Mouse (Mus musculus): ENCODE results near the gene Zmiz2. TPM values are rescaled to one million over a fixed set of nuclear protein-coding genes. Genes with fewer than 3 reads are reported as not detected.

Gene Zmiz2
- polyA plus RNA-seq, 1 experiment from 2014 or later: 9.9 TPM

GRCm38 (mm10) chr11:6392857-6393256, 4.0 kb downstream of the Zmiz2 start:
- DNase-seq (ENCODE audit: low spot score): no peak
- Histone ChIP-seq H3K4me2 (ENCODE audit: low read length) (no peak overlapping the region), H3K9me3 (replicated peaks; ENCODE audit: low read length) (no peaks in the 10 kb centered on the region), H3K36me3 (ENCODE audit: insufficient read depth, low read length) (peaks cover 25% of the 10 kb centered on the region; the same call in 1 of the 2 replicates), H3K9ac (ENCODE audit: low read depth, low read length) (no peak overlapping the region), H3K27me3 (ENCODE audit: insufficient read depth, low read length) (no peaks in the 10 kb centered on the region), H3K27ac (no peak overlapping the region), H3K4me3 (replicated peaks; ENCODE audit: low read depth, low read length) (no peak overlapping the region), H3K4me1 (replicated peaks; ENCODE audit: insufficient read depth, low read length) (peaks cover 15% of the 10 kb centered on the region)
- no peak for TF ChIP-seq CTCF (IDR thresholded peaks at IDR 0.05; ENCODE audit: low read depth)
- no peak for ATAC-seq (replicated peaks; ENCODE audit: low FRiP score, low read depth)
- WGBS: 80% methylated on average over 6 of the region's 6 CpGs

GRCm38 (mm10) chr11:6393866-6394265, 5.0 kb downstream of the Zmiz2 start:
- no peak overlapping the region for H3K9ac ChIP-seq (ENCODE audit: low read depth, low read length)
- peaks cover 33% of the 10 kb centered on the region; the same call in 1 of the 2 replicates for H3K36me3 ChIP-seq (ENCODE audit: insufficient read depth, low read length)
- peaks cover 15% of the 10 kb centered on the region for H3K4me1 ChIP-seq (replicated peaks; ENCODE audit: insufficient read depth, low read length)
- no peaks in the 10 kb centered on the region for H3K9me3 ChIP-seq (replicated peaks; ENCODE audit: low read length)
- no peak overlapping the region for H3K4me3 ChIP-seq (replicated peaks; ENCODE audit: low read depth, low read length)
- H3K27me3 ChIP-seq (ENCODE audit: insufficient read depth, low read length): no peaks in the 10 kb centered on the region
- TF ChIP-seq CTCF (IDR thresholded peaks at IDR 0.05; ENCODE audit: low read depth): no peak
- H3K4me2 ChIP-seq (ENCODE audit: low read length): no peak overlapping the region
- WGBS: 60% methylated on average over 1 of the region's 1 CpGs
- ATAC-seq (replicated peaks; ENCODE audit: low FRiP score, low read depth) (no peak), DNase-seq (ENCODE audit: low spot score) (no peak)
- no peak overlapping the region for H3K27ac ChIP-seq

- Histone ChIP-seq H3K36me3 (ENCODE audit: insufficient read depth, low read length) (peaks cover 49% of the 10 kb centered on the region), H3K4me3 (replicated peaks; ENCODE audit: low read depth, low read length) (no peak overlapping the region), H3K9me3 (replicated peaks; ENCODE audit: low read length) (no peaks in the 10 kb centered on the region), H3K4me1 (replicated peaks; ENCODE audit: insufficient read depth, low read length) (peaks cover 7% of the 10 kb centered on the region; the same call in 1 of the 2 replicates), H3K9ac (ENCODE audit: low read depth, low read length) (no peak overlapping the region), H3K27me3 (ENCODE audit: insufficient read depth, low read length) (no peaks in the 10 kb centered on the region), H3K4me2 (ENCODE audit: low read length) (no peak overlapping the region), H3K27ac (no peak overlapping the region)
- no peak for ATAC-seq (replicated peaks; ENCODE audit: low FRiP score, low read depth)
- DNase-seq (ENCODE audit: low spot score): no peak
- no peak for TF ChIP-seq CTCF (IDR thresholded peaks at IDR 0.05; ENCODE audit: low read depth)
- WGBS: 81% methylated on average over 5 of the region's 5 CpGs
Measured at GRCm38 (mm10) chr11:6395565-6395964, 6.7 kb downstream of the Zmiz2 start.

GRCm38 (mm10) chr11:6398141-6398540, 9.3 kb downstream of the Zmiz2 start:
- Histone ChIP-seq H3K36me3 (ENCODE audit: insufficient read depth, low read length) (peaks cover 72% of the 10 kb centered on the region), H3K4me2 (ENCODE audit: low read length) (no peak overlapping the region), H3K4me1 (replicated peaks; ENCODE audit: insufficient read depth, low read length) (no peaks in the 10 kb centered on the region), H3K9me3 (replicated peaks; ENCODE audit: low read length) (no peaks in the 10 kb centered on the region), H3K27me3 (ENCODE audit: insufficient read depth, low read length) (no peaks in the 10 kb centered on the region), H3K27ac (no peak overlapping the region), H3K4me3 (replicated peaks; ENCODE audit: low read depth, low read length) (no peak overlapping the region), H3K9ac (ENCODE audit: low read depth, low read length) (no peak overlapping the region)
- ATAC-seq (replicated peaks; ENCODE audit: low FRiP score, low read depth) (no peak), DNase-seq (ENCODE audit: low spot score) (no peak)
- TF ChIP-seq CTCF (IDR thresholded peaks at IDR 0.05; ENCODE audit: low read depth): no peak
- WGBS: 90% methylated on average over 10 of the region's 10 CpGs

- Histone ChIP-seq H3K36me3 (ENCODE audit: insufficient read depth, low read length) (peaks cover 71% of the 10 kb centered on the region), H3K9ac (ENCODE audit: low read depth, low read length) (no peak overlapping the region), H3K27ac (no peak overlapping the region), H3K4me2 (ENCODE audit: low read length) (no peak overlapping the region), H3K4me1 (replicated peaks; ENCODE audit: insufficient read depth, low read length) (peaks cover 26% of the 10 kb centered on the region; the same call in 1 of the 2 replicates), H3K9me3 (replicated peaks; ENCODE audit: low read length) (no peaks in the 10 kb centered on the region), H3K4me3 (replicated peaks; ENCODE audit: low read depth, low read length) (no peak overlapping the region), H3K27me3 (ENCODE audit: insufficient read depth, low read length) (no peaks in the 10 kb centered on the region)
- DNase-seq (ENCODE audit: low spot score): peak; percentile 46
- 87% methylated on average over 19 of the region's 19 CpGs for WGBS
- 0 out of 2 replicates have a peak, but pooled peaks have one; percentile 6 for ATAC-seq (replicated peaks; ENCODE audit: low FRiP score, low read depth)
- peak; percentile 79 for TF ChIP-seq CTCF (IDR thresholded peaks at IDR 0.05; ENCODE audit: low read depth)
Measured at GRCm38 (mm10) chr11:6402515-6403510, 13.9 kb downstream of the Zmiz2 start.

- TF ChIP-seq CTCF (IDR thresholded peaks at IDR 0.05; ENCODE audit: low read depth): no peak
- H3K9ac ChIP-seq (ENCODE audit: low read depth, low read length): no peak overlapping the region
- 0 out of 2 replicates have a peak overlapping the region, but pooled peaks have one; percentile 19 for H3K27ac ChIP-seq
- no peaks in the 10 kb centered on the region for H3K27me3 ChIP-seq (ENCODE audit: insufficient read depth, low read length)
- ATAC-seq (replicated peaks; ENCODE audit: low FRiP score, low read depth) (no peak), DNase-seq (ENCODE audit: low spot score) (no peak)
- peaks cover 26% of the 10 kb centered on the region; the same call in 1 of the 2 replicates for H3K4me1 ChIP-seq (replicated peaks; ENCODE audit: insufficient read depth, low read length)
- 91% methylated on average over 5 of the region's 5 CpGs for WGBS
- peaks cover 61% of the 10 kb centered on the region for H3K36me3 ChIP-seq (ENCODE audit: insufficient read depth, low read length)
- no peak overlapping the region for H3K4me3 ChIP-seq (replicated peaks; ENCODE audit: low read depth, low read length)
- no peak overlapping the region for H3K4me2 ChIP-seq (ENCODE audit: low read length)
- H3K9me3 ChIP-seq (replicated peaks; ENCODE audit: low read length): no peaks in the 10 kb centered on the region
Measured at GRCm38 (mm10) chr11:6403830-6404405, 15.0 kb downstream of the Zmiz2 start.

All from kidney, postnatal 0 days (tissue).